Mouse (Mus musculus) ES-E14 (cell line): ENCODE data around the gene Hist1h4b. TPM values are rescaled to one million over a fixed set of nuclear protein-coding genes. Genes with fewer than 3 reads are reported as not detected.

ENCODE experiments used
- DNase-seq: peaks from one replicate; pipeline ENCODE4 v3.0.0-alpha.2; 2013; ENCODE audit warnings: low read depth, low spot score
- H3K27ac ChIP-seq: 2 replicates; pipeline ENCODE4 v1.5.1; 2012; ENCODE audit warnings: low read depth, mild to moderate bottlenecking, low read length, moderate library complexity, mixed read lengths; ENCODE audit not compliant: poor library complexity, insufficient read depth, severe bottlenecking
- H3K36me3 ChIP-seq: 2 replicates; pipeline ENCODE4 v1.6.1; 2012; ENCODE audit warnings: mild to moderate bottlenecking, low read length, moderate library complexity, mixed read lengths; ENCODE audit not compliant: control insufficient read depth, poor library complexity, insufficient read depth, severe bottlenecking
- H3K4me1 ChIP-seq, 2 experiments: fragments of 150-350 bp in 1 of 2; sonication (generic) in 1 of 2; 2 replicates each; pipeline ENCODE4 v1.6.1; 2012; ENCODE audit warnings: low read length in 2 of 2, mild to moderate bottlenecking in 1 of 2, mixed read lengths in 1 of 2; ENCODE audit not compliant: control insufficient read depth in 2 of 2, insufficient read depth in 2 of 2, poor library complexity in 1 of 2
- H3K4me3 ChIP-seq, 2 experiments: fragments of 150-350 bp in 1 of 2; sonication (generic) in 1 of 2; 2 replicates each; pipeline ENCODE4 v1.5.1; 2012; ENCODE audit warnings: low read length in 2 of 2, low read depth in 1 of 2, mild to moderate bottlenecking in 1 of 2, mixed read lengths in 1 of 2; ENCODE audit not compliant: insufficient read depth in 1 of 2, poor library complexity in 1 of 2, severe bottlenecking in 1 of 2
- H3K9ac ChIP-seq: 2 replicates; pipeline ENCODE4 v1.6.1; 2012; ENCODE audit warnings: low read depth, mild to moderate bottlenecking, low read length, mixed read lengths; ENCODE audit not compliant: poor library complexity, insufficient read depth, severe bottlenecking
- H3K9me3 ChIP-seq: fragments of 150-350 bp; sonication (generic); 2 replicates; pipeline ENCODE4 v1.6.1; 2012; ENCODE audit warnings: low read depth, mild to moderate bottlenecking, low read length; ENCODE audit not compliant: control insufficient read depth, insufficient read depth
- CHD2 ChIP-seq: IDR thresholded peaks from 2 replicates; pipeline ENCODE4 v1.6.1; 2014; ENCODE audit warnings: mild to moderate bottlenecking, low read depth, low read length, inconsistent platforms
- HCFC1 ChIP-seq: IDR thresholded peaks from 2 replicates; pipeline ENCODE4 v1.6.1; 2012; ENCODE audit warnings: low read length, inconsistent platforms, borderline replicate concordance; ENCODE audit not compliant: insufficient read depth
- MAFK ChIP-seq: IDR thresholded peaks from 2 replicates; pipeline ENCODE4 v1.6.1; 2014; ENCODE audit warnings: mild to moderate bottlenecking, low read depth, low read length, inconsistent platforms; ENCODE audit not compliant: insufficient read depth
- ZC3H11A ChIP-seq: IDR thresholded peaks from 2 replicates; pipeline ENCODE4 v1.6.1; 2012; ENCODE audit warnings: low read depth, mild to moderate bottlenecking, inconsistent platforms, low read length, borderline replicate concordance
- ZNF384 ChIP-seq: IDR thresholded peaks from 2 replicates; pipeline ENCODE4 v1.6.1; 2012; ENCODE audit warnings: low read depth, low read length, inconsistent platforms
- in situ Hi-C, 2 experiments: fragments of 600-800 bp; cut with MboI; formaldehyde crosslinking; loops; one replicate each; pipeline ENCODE4 v1.15.1; 2025; ENCODE audit warnings: low sequenced_read_pairs in 2 of 2, inconsistent platforms in 1 of 2; ENCODE audit not compliant: unreplicated experiment in 2 of 2
- total RNA-seq: library from RNA; depleted of rRNA; stranded (reverse); fragments of 300-350 nt; gene quantifications from 2 replicates; pipeline ENCODE4 v1.2.3, GENCODE M21; 2012; rRNA removed

The Hist1h4b gene
- total RNA-seq, 1 experiment: 1,339 TPM

- no peaks in the 10 kb centered on the region for H3K4me1 ChIP-seq
- in situ Hi-C loops: loop anchor here in 1 of 2 experiments (25.0 kb wide), 1 partner anchor 513 kb away; no protein-coding TSS in a partner anchor
- TF ChIP-seq ZNF384: no peak
- no peak overlapping the region for H3K27ac ChIP-seq
- H3K36me3 ChIP-seq: no peaks in the 10 kb centered on the region
- H3K4me3 ChIP-seq: no peak overlapping the region
- no peak for DNase-seq
- H3K9me3 ChIP-seq: no peaks in the 10 kb centered on the region
- H3K9ac ChIP-seq: no peak overlapping the region
Measured at GRCm38 (mm10) chr13:23799405-23799804, 42.6 kb downstream of the Hist1h4b start.

GRCm38 (mm10) chr13:23804532-23804931 is 47.7 kb downstream of the Hist1h4b start:
- no peaks in the 10 kb centered on the region for H3K9me3 ChIP-seq
- no peaks in the 10 kb centered on the region for H3K36me3 ChIP-seq
- H3K4me1 ChIP-seq: no peaks in the 10 kb centered on the region
- no peak overlapping the region for H3K4me3 ChIP-seq
- H3K9ac ChIP-seq: no peak overlapping the region
- no peak overlapping the region for H3K27ac ChIP-seq
- no peak for DNase-seq
- no peak for TF ChIP-seq HCFC1
- no peak for TF ChIP-seq CHD2
- TF ChIP-seq ZNF384: no peak
- no peak for TF ChIP-seq MAFK
- TF ChIP-seq ZC3H11A: no peak
- in situ Hi-C loops: no loop called here

GRCm38 (mm10) chr13:23806422-23807052 is 49.7 kb downstream of the Hist1h4b start, which contains the start of gene Slc17a2:
TSS of gene Slc17a2 (plus strand) at chr13:23806993.
- TF ChIP-seq ZC3H11A (no peak), MAFK (no peak), ZNF384 (no peak), CHD2 (no peak), HCFC1 (no peak)
- no peak within 1 kb of the TSS for H3K4me3 ChIP-seq

More at GRCm38 (mm10) chr13:23806422-23807052, 49.7 kb downstream of the Hist1h4b start, which contains the start of gene Slc17a2:
- Histone ChIP-seq H3K4me1 (no peaks in the 10 kb centered on the region), H3K36me3 (no peaks in the 10 kb centered on the region), H3K9me3 (no peaks in the 10 kb centered on the region), H3K27ac (no peak within 1 kb of the TSS), H3K9ac (no peak within 1 kb of the TSS; the same call in 1 of the 2 replicates)
- DNase-seq: no peak
- in situ Hi-C loops: no loop called here

Other genes with a start within 250 kb of the Hist1h4b start
- 2,382 and 2,804 TPM in 2 replicates for gene Hist1h4h, start 226.0 kb upstream of the Hist1h4b start, total RNA-seq
- 1,402 and 1,887 TPM in 2 replicates for gene Hist1h2af, start 223.1 kb upstream of the Hist1h4b start, total RNA-seq
- 436 and 621 TPM in 2 replicates for gene Hist1h3g, start 221.6 kb upstream of the Hist1h4b start, total RNA-seq
- 98.5 and 146 TPM in 2 replicates for gene Hist1h2bh, start 213.6 kb upstream of the Hist1h4b start, total RNA-seq
- 245 and 289 TPM in 2 replicates for gene Hist1h3f, start 213.0 kb upstream of the Hist1h4b start, total RNA-seq
- 1,886 and 2,172 TPM in 2 replicates for gene Hist1h4f, start 205.4 kb upstream of the Hist1h4b start, total RNA-seq
- 68.4 and 97.6 TPM in 2 replicates for gene Hist1h1d, start 203.8 kb upstream of the Hist1h4b start, total RNA-seq
- 792 and 864 TPM in 2 replicates for gene Hist1h3e, start 194.6 kb upstream of the Hist1h4b start, total RNA-seq
- gene Hist1h2ae, start 185.8 kb upstream of the Hist1h4b start, total RNA-seq: 587 and 755 TPM in 2 replicates
- gene Hist1h2bg, start 185.6 kb upstream of the Hist1h4b start, total RNA-seq: 1,383 and 2,074 TPM in 2 replicates
- 677 and 970 TPM in 2 replicates for gene Hist1h2bf, start 182.8 kb upstream of the Hist1h4b start, total RNA-seq
- gene Hist1h2ad, start 182.6 kb upstream of the Hist1h4b start, total RNA-seq: 1,000 and 1,148 TPM in 2 replicates
- gene Hist1h3d, start 181.2 kb upstream of the Hist1h4b start, total RNA-seq: 80.2 and 103 TPM in 2 replicates
- gene Hist1h4d, start 175.4 kb upstream of the Hist1h4b start, total RNA-seq: 713 and 869 TPM in 2 replicates
- gene Hist1h2be, start 135.9 kb upstream of the Hist1h4b start, total RNA-seq: 119 and 195 TPM in 2 replicates
- gene Hist1h1e, start 134.5 kb upstream of the Hist1h4b start, total RNA-seq: 131 and 207 TPM in 2 replicates
- 112 and 141 TPM in 2 replicates for gene Hist1h2ac, start 73.1 kb upstream of the Hist1h4b start, total RNA-seq
- 355 and 545 TPM in 2 replicates for gene Hist1h2bc, start 72.8 kb upstream of the Hist1h4b start, total RNA-seq
- 7.7 and 13.3 TPM in 2 replicates for gene Hist1h1t, start 61.2 kb upstream of the Hist1h4b start, total RNA-seq
- 326 and 496 TPM in 2 replicates for gene Hist1h4c, start 58.6 kb upstream of the Hist1h4b start, total RNA-seq
- 1.1 and 1.5 TPM in 2 replicates for gene Hfe, start 46.2 kb upstream of the Hist1h4b start, total RNA-seq
- 379 and 496 TPM in 2 replicates for gene Hist1h1c, start 18.2 kb upstream of the Hist1h4b start, total RNA-seq
- 970 and 1,161 TPM in 2 replicates for gene Hist1h3c, start 11.4 kb upstream of the Hist1h4b start, total RNA-seq
- gene Hist1h2bb, start 10.3 kb upstream of the Hist1h4b start, total RNA-seq: 1,224 and 1,736 TPM in 2 replicates
- gene Hist1h2ab, start 5.9 kb upstream of the Hist1h4b start, total RNA-seq: 2,399 and 2,956 TPM in 2 replicates
- gene Hist1h3b, start 4.7 kb upstream of the Hist1h4b start, total RNA-seq: 667 and 954 TPM in 2 replicates
- gene Hist1h4a, start 4.2 kb downstream of the Hist1h4b start, total RNA-seq: 1,331 and 1,744 TPM in 2 replicates
- 470 and 728 TPM in 2 replicates for gene Hist1h3a, start 5.4 kb downstream of the Hist1h4b start, total RNA-seq
- gene Hist1h1a, start 6.7 kb downstream of the Hist1h4b start, total RNA-seq: 1,149 and 1,468 TPM in 2 replicates
- gene Trim38, start 12.9 kb downstream of the Hist1h4b start, total RNA-seq: 0.21 and 0.40 TPM in 2 replicates
- gene Slc17a2, start 50.0 kb downstream of the Hist1h4b start, total RNA-seq: not detected in 2 replicates
- not detected in 2 replicates for gene Slc17a3, start 82.4 kb downstream of the Hist1h4b start, total RNA-seq
- gene Slc17a1, start 110.7 kb downstream of the Hist1h4b start, total RNA-seq: not detected in 2 replicates
- gene Slc17a4, start 158.0 kb downstream of the Hist1h4b start, total RNA-seq: not detected in 2 replicates
- 37.2 and 67.4 TPM in 2 replicates for gene Hist1h2ba, start 177.1 kb downstream of the Hist1h4b start, total RNA-seq
- 140 and 167 TPM in 2 replicates for gene Hist1h2aa, start 177.4 kb downstream of the Hist1h4b start, total RNA-seq
- not detected in 2 replicates for gene Scgn, start 234.2 kb downstream of the Hist1h4b start, total RNA-seq